Mouse (Mus musculus) olfactory bulb, adult 2 months (tissue): ENCODE data around the gene Kng1.

Experiments
- CTCF ChIP-seq: fragments of 200-500 bp; IDR thresholded peaks from 2 replicates; pipeline ENCODE4 v1.5.1; 2012; ENCODE audit warnings: low read depth, mild to moderate bottlenecking, low read length, moderate library complexity; ENCODE audit not compliant: insufficient read depth
- POLR2A ChIP-seq: fragments of 200-500 bp; IDR thresholded peaks from 2 replicates; pipeline ENCODE4 v1.6.1; 2012; ENCODE audit warnings: mild to moderate bottlenecking, low read depth, low read length, moderate library complexity; ENCODE audit not compliant: insufficient read depth

DNA sequence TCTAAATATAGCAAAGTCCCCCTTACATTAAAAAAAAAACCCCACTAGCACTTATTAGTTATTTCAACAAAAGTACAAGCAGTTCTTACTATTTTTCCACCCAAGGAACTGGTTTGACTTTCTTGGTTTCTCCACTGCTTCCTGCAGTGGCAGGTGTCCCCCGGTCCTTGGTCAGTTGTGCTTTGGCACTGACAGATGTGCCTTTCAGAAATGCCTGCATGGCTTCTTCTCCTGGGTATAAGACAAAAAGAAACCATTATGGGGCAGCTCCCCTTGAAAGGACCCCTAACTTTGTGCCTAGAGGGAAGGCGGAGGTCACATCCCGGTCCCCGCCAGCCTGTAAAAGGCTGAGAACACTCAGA is 69.6 kb downstream of the Kng1 start:
- TF ChIP-seq CTCF (no peak), POLR2A (no peak)
